Mouse (Mus musculus) kidney, adult 2 months (tissue): ENCODE measurements around the gene Prr18.
A peak's percentile ranks its signal among the peaks of the same experiment; 100 is the strongest.

Source experiments
- CTCF ChIP-seq: fragments of 200-500 bp; conservative IDR thresholded peaks from 2 replicates; pipeline ENCODE4 v1.5.1; 2011; ENCODE audit warnings: low read depth, mild to moderate bottlenecking, control low read depth, low read length, moderate library complexity, mixed read lengths; ENCODE audit not compliant: insufficient read depth, insufficient read length
- POLR2A ChIP-seq: fragments of 200-500 bp; IDR thresholded peaks from one replicate; pipeline ENCODE4 v1.6.1; 2011; ENCODE audit warnings: low read depth, low read length, control low read depth

DNA sequence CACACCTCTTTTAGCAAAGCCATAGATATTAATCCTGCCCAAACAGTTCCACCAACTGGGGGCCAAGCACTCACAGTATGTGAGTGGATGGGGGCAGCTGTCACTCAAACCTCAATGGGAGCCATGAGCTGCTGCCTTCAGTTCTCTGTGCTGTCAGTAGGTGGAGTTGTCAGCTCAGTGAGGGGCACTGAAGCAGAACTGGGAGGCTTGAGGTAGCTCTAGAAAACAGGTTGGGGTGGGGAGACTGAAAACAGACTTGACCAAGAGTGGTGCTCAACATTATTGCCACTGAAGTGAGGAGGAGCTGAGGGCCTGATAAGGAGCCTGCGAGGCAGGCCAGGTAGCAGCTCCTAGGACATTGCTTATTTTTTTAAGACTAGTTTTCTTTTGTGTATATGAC lies 21.0 kb upstream of the Prr18 start:
- no peak for TF ChIP-seq POLR2A
- peak; percentile 56 for TF ChIP-seq CTCF
